16 mouse cellular contexts compared by ENCODE assay signal in the genomic region with DNA sequence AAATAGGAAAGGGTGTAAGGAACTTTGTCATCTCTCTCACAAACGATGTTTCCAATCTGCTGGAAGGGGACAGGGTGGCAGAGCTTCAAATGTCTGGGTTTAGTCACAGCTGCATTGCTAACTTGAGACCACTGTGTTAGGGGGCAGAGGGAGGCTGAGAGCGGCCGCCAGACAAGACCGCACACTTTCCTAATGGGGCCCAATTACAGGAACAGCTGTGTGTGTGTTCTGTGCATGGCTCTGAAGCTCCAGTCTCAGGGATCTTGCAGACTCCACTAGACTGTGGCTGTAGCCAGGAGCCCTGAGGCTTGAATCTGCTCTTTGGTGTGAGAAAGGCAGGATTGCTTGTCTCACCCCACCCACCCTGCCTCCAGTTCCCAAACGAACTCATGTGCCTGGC.
DNase-seq lines count a peak whose midpoint lies in the region; ATAC-seq and TF ChIP-seq lines count a peak whose summit lies in the region.
"Had no signal": no experiment of that assay in that cellular context is flagged by ENCODE, and none has a peak within 500 bp of the region (broad histone marks: within the 10 kb centered on the region; RNA-seq: fewer than 3 reads in every experiment).

No protein-coding gene starts in this region.

- no peaks in the 10 kb centered on the region for H3K36me3 ChIP-seq in heart, embryonic 13.5 days
- no peaks in the 10 kb centered on the region for H3K36me3 ChIP-seq in stomach, embryonic 16.5 days (ENCODE audit: control insufficient read depth, insufficient read depth, low read length)
- H3K36me3 ChIP-seq in stomach, postnatal 0 days (ENCODE audit: control insufficient read depth, insufficient read depth, low read length): no peaks in the 10 kb centered on the region; the same call in 1 of the 2 replicates
- H3K36me3 ChIP-seq: intestine, embryonic 15.5 days; liver, embryonic 13.5 days; neural tube, embryonic 15.5 days had no signal

- H3K27ac ChIP-seq in heart, embryonic 13.5 days (replicated peaks): peak overlapping the region; percentile 64
- no peak overlapping the region for H3K27ac ChIP-seq in stomach, embryonic 16.5 days (ENCODE audit: low read length)
- H3K27ac ChIP-seq in stomach, postnatal 0 days (replicated peaks): no peak overlapping the region
- no peak overlapping the region for H3K27ac ChIP-seq in cerebellum, adult 2 months (ENCODE audit: insufficient read depth, low read length)
- H3K27ac ChIP-seq: gastrocnemius, adult 2 months; intestine, embryonic 15.5 days; liver, embryonic 13.5 days; neural tube, embryonic 15.5 days had no signal

- TF ChIP-seq POLR2A in cerebellum, adult 2 months (IDR thresholded peaks at IDR 0.05; ENCODE audit: borderline replicate concordance, insufficient read depth, low read length): no peak

- no peak overlapping the region for H3K4me3 ChIP-seq in heart, embryonic 13.5 days
- no peak overlapping the region for H3K4me3 ChIP-seq in stomach, embryonic 16.5 days (replicated peaks; ENCODE audit: low read length)
- H3K4me3 ChIP-seq in stomach, postnatal 0 days (ENCODE audit: low read depth, low read length): no peak overlapping the region
- no peak overlapping the region for H3K4me3 ChIP-seq in cerebellum, adult 2 months (replicated peaks; ENCODE audit: insufficient read depth, low read depth, low read length)
- H3K4me3 ChIP-seq: gastrocnemius, adult 2 months; intestine, embryonic 15.5 days; liver, embryonic 13.5 days; neural tube, embryonic 15.5 days had no signal

- peak overlapping the region; percentile 47 for H3K9ac ChIP-seq in heart, embryonic 13.5 days
- peak overlapping the region; percentile 27; the same call in 1 of the 2 replicates for H3K9ac ChIP-seq in stomach, embryonic 16.5 days (ENCODE audit: low read length)
- no peak overlapping the region for H3K9ac ChIP-seq in stomach, postnatal 0 days (ENCODE audit: low read length)
- H3K9ac ChIP-seq: intestine, embryonic 15.5 days; liver, embryonic 13.5 days; neural tube, embryonic 15.5 days had no signal

- peaks cover 82% of the 10 kb centered on the region for H3K4me1 ChIP-seq in heart, embryonic 13.5 days
- H3K4me1 ChIP-seq in stomach, embryonic 16.5 days (ENCODE audit: control insufficient read depth, insufficient read depth, low read length): peaks cover 9% of the 10 kb centered on the region; the same call in 1 of the 2 replicates
- H3K4me1 ChIP-seq in stomach, postnatal 0 days (replicated peaks; ENCODE audit: control insufficient read depth, insufficient read depth): no peaks in the 10 kb centered on the region
- H3K4me1 ChIP-seq in cerebellum, adult 2 months (ENCODE audit: control insufficient read depth, insufficient read depth, low read length): no peaks in the 10 kb centered on the region

- 42% methylated on average over 5 of the region's 5 CpGs for WGBS in heart, embryonic 13.5 days
- WGBS in stomach, embryonic 16.5 days: 36% methylated on average over 5 of the region's 5 CpGs
- 30% methylated on average over 5 of the region's 5 CpGs for WGBS in stomach, postnatal 0 days
- WGBS in cerebellum, adult 2 months: 36% methylated on average over 5 of the region's 5 CpGs

- no peak overlapping the region for H3K4me2 ChIP-seq in heart, embryonic 13.5 days
- H3K4me2 ChIP-seq in stomach, embryonic 16.5 days (ENCODE audit: low read depth, low read length): no peak overlapping the region
- H3K4me2 ChIP-seq in stomach, postnatal 0 days (replicated peaks; ENCODE audit: low read depth): no peak overlapping the region
- H3K4me2 ChIP-seq: intestine, embryonic 15.5 days; liver, embryonic 13.5 days; neural tube, embryonic 15.5 days had no signal

- no peaks in the 10 kb centered on the region for H3K9me3 ChIP-seq in heart, embryonic 13.5 days
- H3K9me3 ChIP-seq in stomach, embryonic 16.5 days (replicated peaks; ENCODE audit: control insufficient read depth, low read length): no peaks in the 10 kb centered on the region
- H3K9me3 ChIP-seq in stomach, postnatal 0 days (ENCODE audit: control insufficient read depth, low read length): no peaks in the 10 kb centered on the region
- H3K9me3 ChIP-seq: intestine, embryonic 15.5 days; liver, embryonic 13.5 days; neural tube, embryonic 15.5 days had no signal

- TF ChIP-seq EP300 in stomach, postnatal 0 days (optimal IDR thresholded peaks at IDR 0.05): no peak

- DNase-seq in heart, adult 9 months (ENCODE audit: low spot score in 2 of 2): no peak
- DNase-seq in stomach, postnatal 0 days (ENCODE audit: low spot score): no peak
- DNase-seq in forelimb bud, embryonic 11.5 days (ENCODE audit: low read depth, low spot score): peak; percentile 62
- DNase-seq in cerebellum, adult 2 months: no peak
- DNase-seq in cerebellum, adult 9-10 months: no peak
- DNase-seq: cerebellum, adult 11-12 months; gastrocnemius, adult 2 months; kidney, postnatal 25 days; liver, embryonic 13.5 days; lung, postnatal 4 days; right cerebral cortex, postnatal 14 days had no signal

- H3K27me3 ChIP-seq in heart, embryonic 13.5 days (replicated peaks): peaks cover 41% of the 10 kb centered on the region
- H3K27me3 ChIP-seq in stomach, embryonic 16.5 days (ENCODE audit: control insufficient read depth, insufficient read depth, low read length): no peaks in the 10 kb centered on the region
- H3K27me3 ChIP-seq in stomach, postnatal 0 days (ENCODE audit: control insufficient read depth, insufficient read depth, low read length): no peaks in the 10 kb centered on the region
- no peaks in the 10 kb centered on the region; the same call in 1 of the 2 replicates for H3K27me3 ChIP-seq in cerebellum, adult 2 months (ENCODE audit: control insufficient read depth, insufficient read depth, low read length)
- H3K27me3 ChIP-seq: intestine, embryonic 15.5 days; liver, embryonic 13.5 days had no signal

- TF ChIP-seq CTCF in stomach, postnatal 0 days (IDR thresholded peaks at IDR 0.05; ENCODE audit: low read depth): no peak
- no peak for TF ChIP-seq CTCF in cerebellum, adult 2 months (IDR thresholded peaks at IDR 0.05; ENCODE audit: borderline replicate concordance, insufficient read depth, low read depth, low read length)

- no peak for ATAC-seq in heart, embryonic 13.5 days (ENCODE audit: extremely low read depth, insufficient number of reproducible peaks, low FRiP score, low TSS enrichment)
- ATAC-seq in stomach, embryonic 16.5 days (ENCODE audit: insufficient read depth, low FRiP score): no peak
- ATAC-seq in stomach, postnatal 0 days (ENCODE audit: low FRiP score, low TSS enrichment): no peak
- ATAC-seq: intestine, embryonic 15.5 days; midbrain, embryonic 16.5 days had no signal
